Mouse (Mus musculus): ENCODE results near the gene 1700029J07Rik. TPM values are rescaled to one million over a fixed set of nuclear protein-coding genes. Genes with fewer than 3 reads are reported as not detected.

The 1700029J07Rik gene
- polyA plus RNA-seq, 1 experiment from 2014 or later: 4.6 TPM

GRCm38 (mm10) chr8:45920392-45920791, 54.7 kb downstream of the 1700029J07Rik start:
- 87% methylated on average over 7 of the region's 7 CpGs for WGBS
- Histone ChIP-seq H3K9me3 (ENCODE audit: control insufficient read depth, low read depth, low read length) (no peaks in the 10 kb centered on the region), H3K27me3 (ENCODE audit: control insufficient read depth, insufficient read depth, low read length) (no peaks in the 10 kb centered on the region), H3K4me2 (replicated peaks; ENCODE audit: low read depth, low read length) (no peak overlapping the region), H3K36me3 (ENCODE audit: control insufficient read depth, insufficient read depth, low read length) (no peaks in the 10 kb centered on the region; the same call in 1 of the 2 replicates), H3K9ac (replicated peaks; ENCODE audit: low read depth, low read length) (no peak overlapping the region), H3K27ac (ENCODE audit: low read length) (no peak overlapping the region), H3K4me1 (ENCODE audit: control insufficient read depth, insufficient read depth, low read length) (0 out of 2 replicates have a peak, but pooled peaks cover 2% of the 10 kb centered on the region), H3K4me3 (ENCODE audit: low read depth, low read length) (no peak overlapping the region)
- no peak for ATAC-seq (ENCODE audit: insufficient number of reproducible peaks, insufficient read depth, low FRiP score, low read depth)

DNA sequence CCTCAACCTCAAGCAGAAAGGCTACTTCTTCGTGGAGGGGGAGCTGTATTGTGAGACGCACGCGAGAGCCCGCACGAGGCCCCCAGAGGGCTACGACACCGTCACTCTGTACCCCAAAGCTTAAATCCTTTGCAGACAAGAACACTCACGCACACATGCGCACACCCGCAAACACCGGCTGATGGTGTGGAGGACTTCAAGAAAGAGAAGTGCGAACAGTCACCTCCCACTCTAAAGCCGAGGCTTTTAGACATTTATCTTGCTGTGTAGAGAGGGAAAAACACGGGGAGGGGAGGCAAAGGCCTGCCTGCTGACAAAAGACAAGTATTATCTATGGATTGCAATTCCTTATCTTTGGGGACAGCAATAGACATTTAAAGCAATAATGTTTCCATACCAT, 56.2 kb downstream of the 1700029J07Rik start:
- Histone ChIP-seq H3K9ac (replicated peaks; ENCODE audit: low read depth, low read length) (no peak overlapping the region), H3K27me3 (ENCODE audit: control insufficient read depth, insufficient read depth, low read length) (no peaks in the 10 kb centered on the region), H3K36me3 (ENCODE audit: control insufficient read depth, insufficient read depth, low read length) (no peaks in the 10 kb centered on the region; the same call in 1 of the 2 replicates), H3K27ac (ENCODE audit: low read length) (no peak overlapping the region), H3K9me3 (ENCODE audit: control insufficient read depth, low read depth, low read length) (no peaks in the 10 kb centered on the region), H3K4me1 (ENCODE audit: control insufficient read depth, insufficient read depth, low read length) (0 out of 2 replicates have a peak, but pooled peaks cover 2% of the 10 kb centered on the region), H3K4me3 (ENCODE audit: low read depth, low read length) (no peak overlapping the region), H3K4me2 (replicated peaks; ENCODE audit: low read depth, low read length) (no peak overlapping the region)
- no peak for ATAC-seq (ENCODE audit: insufficient number of reproducible peaks, insufficient read depth, low FRiP score, low read depth)
- WGBS: 82% methylated on average over 15 of the region's 15 CpGs

- Histone ChIP-seq H3K9ac (replicated peaks; ENCODE audit: low read depth, low read length) (no peak overlapping the region), H3K27ac (ENCODE audit: low read length) (no peak overlapping the region), H3K4me1 (ENCODE audit: control insufficient read depth, insufficient read depth, low read length) (0 out of 2 replicates have a peak, but pooled peaks cover 2% of the 10 kb centered on the region), H3K4me2 (replicated peaks; ENCODE audit: low read depth, low read length) (no peak overlapping the region), H3K9me3 (ENCODE audit: control insufficient read depth, low read depth, low read length) (no peaks in the 10 kb centered on the region), H3K27me3 (ENCODE audit: control insufficient read depth, insufficient read depth, low read length) (no peaks in the 10 kb centered on the region), H3K4me3 (ENCODE audit: low read depth, low read length) (no peak overlapping the region), H3K36me3 (ENCODE audit: control insufficient read depth, insufficient read depth, low read length) (no peaks in the 10 kb centered on the region; the same call in 1 of the 2 replicates)
- 70% methylated on average over 20 of the region's 20 CpGs for WGBS
- ATAC-seq (ENCODE audit: insufficient number of reproducible peaks, insufficient read depth, low FRiP score, low read depth): peak; percentile 23; the same call in 1 of the 2 replicates
These were observed 57.9 kb downstream of the 1700029J07Rik start for GRCm38 (mm10) chr8:45917040-45917679.

GRCm38 (mm10) chr8:45916496-45916895, 58.6 kb downstream of the 1700029J07Rik start:
- no peak overlapping the region for H3K27ac ChIP-seq (ENCODE audit: low read length)
- 0 out of 2 replicates have a peak, but pooled peaks cover 2% of the 10 kb centered on the region for H3K4me1 ChIP-seq (ENCODE audit: control insufficient read depth, insufficient read depth, low read length)
- H3K4me3 ChIP-seq (ENCODE audit: low read depth, low read length): no peak overlapping the region
- H3K4me2 ChIP-seq (replicated peaks; ENCODE audit: low read depth, low read length): no peak overlapping the region
- no peaks in the 10 kb centered on the region for H3K9me3 ChIP-seq (ENCODE audit: control insufficient read depth, low read depth, low read length)
- no peaks in the 10 kb centered on the region; the same call in 1 of the 2 replicates for H3K36me3 ChIP-seq (ENCODE audit: control insufficient read depth, insufficient read depth, low read length)
- no peak for ATAC-seq (ENCODE audit: insufficient number of reproducible peaks, insufficient read depth, low FRiP score, low read depth)
- H3K27me3 ChIP-seq (ENCODE audit: control insufficient read depth, insufficient read depth, low read length): no peaks in the 10 kb centered on the region
- WGBS: 80% methylated on average over 3 of the region's 3 CpGs
- no peak overlapping the region for H3K9ac ChIP-seq (replicated peaks; ENCODE audit: low read depth, low read length)

DNA sequence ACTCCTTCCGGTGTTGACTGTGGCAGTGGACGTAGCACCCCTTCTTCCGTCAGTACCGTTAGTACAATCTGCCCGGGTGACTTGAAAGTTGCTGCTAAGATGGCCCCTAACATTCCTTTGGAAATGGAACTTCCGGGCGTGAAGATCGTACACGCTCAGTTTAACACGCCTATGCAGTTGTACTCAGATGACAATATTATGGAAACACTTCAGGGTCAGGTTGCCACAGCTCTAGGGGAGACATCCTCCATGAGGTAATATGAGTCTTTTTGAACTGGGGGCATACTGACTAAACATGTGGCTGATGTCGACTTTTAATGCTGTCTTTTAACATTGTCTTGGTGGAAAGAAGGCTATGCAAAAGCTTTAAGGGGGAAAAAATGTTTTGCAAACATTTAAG, 61.3 kb downstream of the 1700029J07Rik start:
- H3K4me2 ChIP-seq (replicated peaks; ENCODE audit: low read depth, low read length): no peak overlapping the region
- no peaks in the 10 kb centered on the region; the same call in 1 of the 2 replicates for H3K36me3 ChIP-seq (ENCODE audit: control insufficient read depth, insufficient read depth, low read length)
- 87% methylated on average over 11 of the region's 11 CpGs for WGBS
- 0 out of 2 replicates have a peak, but pooled peaks cover 2% of the 10 kb centered on the region for H3K4me1 ChIP-seq (ENCODE audit: control insufficient read depth, insufficient read depth, low read length)
- no peak overlapping the region for H3K27ac ChIP-seq (ENCODE audit: low read length)
- H3K4me3 ChIP-seq (ENCODE audit: low read depth, low read length): no peak overlapping the region
- H3K9ac ChIP-seq (replicated peaks; ENCODE audit: low read depth, low read length): no peak overlapping the region
- no peaks in the 10 kb centered on the region for H3K27me3 ChIP-seq (ENCODE audit: control insufficient read depth, insufficient read depth, low read length)
- no peaks in the 10 kb centered on the region for H3K9me3 ChIP-seq (ENCODE audit: control insufficient read depth, low read depth, low read length)
- no peak for ATAC-seq (ENCODE audit: insufficient number of reproducible peaks, insufficient read depth, low FRiP score, low read depth)

DNA sequence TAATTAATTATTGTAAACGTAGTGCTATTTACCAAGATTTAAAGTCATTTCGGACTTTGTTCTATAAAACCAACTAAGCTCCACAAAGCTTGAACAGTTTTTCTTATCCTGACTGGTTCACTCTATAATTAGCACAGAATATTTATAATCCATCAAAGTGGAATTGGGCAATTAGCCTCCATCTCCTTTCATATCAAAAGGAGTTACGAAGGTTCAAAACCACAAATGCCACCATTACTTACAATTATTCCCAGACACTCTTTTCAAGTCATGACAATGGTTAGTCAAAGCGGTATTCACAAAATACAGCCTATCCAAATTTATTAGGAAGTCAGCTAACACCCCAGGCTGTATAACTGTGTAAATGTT, 68.8 kb downstream of the 1700029J07Rik start:
- Histone ChIP-seq H3K4me1 (ENCODE audit: control insufficient read depth, insufficient read depth, low read length) (no peaks in the 10 kb centered on the region), H3K9ac (replicated peaks; ENCODE audit: low read depth, low read length) (no peak overlapping the region), H3K9me3 (ENCODE audit: control insufficient read depth, low read depth, low read length) (no peaks in the 10 kb centered on the region), H3K27me3 (ENCODE audit: control insufficient read depth, insufficient read depth, low read length) (no peaks in the 10 kb centered on the region), H3K27ac (ENCODE audit: low read length) (no peak overlapping the region), H3K4me2 (replicated peaks; ENCODE audit: low read depth, low read length) (no peak overlapping the region), H3K4me3 (ENCODE audit: low read depth, low read length) (no peak overlapping the region), H3K36me3 (ENCODE audit: control insufficient read depth, insufficient read depth, low read length) (no peaks in the 10 kb centered on the region; the same call in 1 of the 2 replicates)
- no peak for ATAC-seq (ENCODE audit: insufficient number of reproducible peaks, insufficient read depth, low FRiP score, low read depth)
- WGBS: 85% methylated on average over 4 of the region's 4 CpGs

DNA sequence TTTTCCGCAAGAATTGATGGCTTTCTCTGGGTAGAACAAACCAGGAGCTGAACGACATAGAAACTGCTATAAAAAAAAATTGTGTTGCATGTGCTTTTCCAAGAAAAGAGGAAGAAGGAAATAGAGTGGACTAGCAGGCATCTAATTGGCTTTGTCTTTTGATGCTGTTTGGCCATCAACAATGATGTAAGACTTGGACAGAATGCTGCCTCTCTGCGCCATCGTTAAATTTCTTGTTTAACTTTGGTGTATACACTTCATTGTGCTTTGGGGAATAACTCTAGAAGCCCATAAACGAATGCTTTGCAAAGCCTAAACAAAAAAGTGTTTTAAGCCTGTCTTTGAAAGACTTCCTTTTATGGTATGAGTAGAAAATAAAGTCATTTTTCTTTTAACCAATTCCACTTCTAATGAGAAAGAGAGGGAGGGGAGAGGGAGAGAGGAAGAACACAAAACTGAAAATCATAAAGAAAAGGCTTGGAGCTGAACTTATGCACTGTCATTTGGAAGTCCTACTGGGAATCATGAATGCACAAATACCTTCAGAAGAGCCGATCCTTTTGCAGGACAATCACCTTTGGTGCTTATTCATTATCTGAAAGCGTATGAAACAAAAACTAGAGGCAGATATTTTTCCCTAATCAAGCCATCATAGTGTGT, 69.3 kb downstream of the 1700029J07Rik start:
- H3K9ac ChIP-seq (replicated peaks; ENCODE audit: low read depth, low read length): no peak overlapping the region
- H3K9me3 ChIP-seq (ENCODE audit: control insufficient read depth, low read depth, low read length): no peaks in the 10 kb centered on the region
- ATAC-seq (ENCODE audit: insufficient number of reproducible peaks, insufficient read depth, low FRiP score, low read depth): no peak
- H3K4me3 ChIP-seq (ENCODE audit: low read depth, low read length): no peak overlapping the region
- H3K27me3 ChIP-seq (ENCODE audit: control insufficient read depth, insufficient read depth, low read length): no peaks in the 10 kb centered on the region
- H3K4me2 ChIP-seq (replicated peaks; ENCODE audit: low read depth, low read length): no peak overlapping the region
- no peak overlapping the region for H3K27ac ChIP-seq (ENCODE audit: low read length)
- H3K36me3 ChIP-seq (ENCODE audit: control insufficient read depth, insufficient read depth, low read length): no peaks in the 10 kb centered on the region; the same call in 1 of the 2 replicates
- 70% methylated on average over 7 of the region's 7 CpGs for WGBS
- H3K4me1 ChIP-seq (ENCODE audit: control insufficient read depth, insufficient read depth, low read length): no peaks in the 10 kb centered on the region

- H3K4me3 ChIP-seq (ENCODE audit: low read depth, low read length): no peak overlapping the region
- H3K27me3 ChIP-seq (ENCODE audit: control insufficient read depth, insufficient read depth, low read length): no peaks in the 10 kb centered on the region
- no peaks in the 10 kb centered on the region for H3K4me1 ChIP-seq (ENCODE audit: control insufficient read depth, insufficient read depth, low read length)
- no peak overlapping the region for H3K27ac ChIP-seq (ENCODE audit: low read length)
- ATAC-seq (ENCODE audit: insufficient number of reproducible peaks, insufficient read depth, low FRiP score, low read depth): no peak
- H3K4me2 ChIP-seq (replicated peaks; ENCODE audit: low read depth, low read length): no peak overlapping the region
- no peaks in the 10 kb centered on the region for H3K9me3 ChIP-seq (ENCODE audit: control insufficient read depth, low read depth, low read length)
- H3K9ac ChIP-seq (replicated peaks; ENCODE audit: low read depth, low read length): no peak overlapping the region
- 34% methylated on average over 3 of the region's 3 CpGs for WGBS
- no peaks in the 10 kb centered on the region; the same call in 1 of the 2 replicates for H3K36me3 ChIP-seq (ENCODE audit: control insufficient read depth, insufficient read depth, low read length)
These were observed 71.4 kb downstream of the 1700029J07Rik start for GRCm38 (mm10) chr8:45903659-45904058.

Measured in stomach, embryonic 14.5 days (tissue).